Mouse (Mus musculus) thymus, postnatal 36 days (tissue): Measurements from ENCODE around the gene Slco2b1.
"Not testable (repeated sequence)": the region's sequence is repeated elsewhere in the genome, so short reads cannot be mapped to it uniquely, and the experiment has no call there.

Experiments
- DNase-seq, 2 experiments: peaks; one replicate each; pipeline ENCODE4 v3.0.0; 2022; ENCODE audit warnings: mixed read lengths in 2 of 2

Gene Slco2b1

DNA sequence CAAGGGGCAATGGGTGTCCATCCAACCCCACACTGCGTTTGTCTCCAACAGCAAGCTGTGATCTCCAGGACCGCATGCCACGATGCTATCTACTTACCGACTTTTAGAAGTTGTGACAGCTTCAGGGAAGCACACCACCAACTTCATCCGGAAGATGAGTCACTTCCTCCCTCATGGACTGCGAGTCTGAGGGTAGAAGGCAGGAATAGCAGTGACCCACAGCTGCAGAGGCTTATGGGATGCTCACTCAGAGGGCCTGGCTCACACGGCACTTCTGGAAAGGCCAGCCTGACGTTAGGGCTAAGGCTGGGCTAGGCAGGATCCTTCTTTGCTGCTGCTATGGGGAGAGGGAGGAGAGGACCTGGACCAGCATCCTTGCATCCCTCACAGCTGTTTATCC lies at the start of gene Slco2b1:
TSS of gene Slco2b1 (minus strand) at position 175 of the 400 bp plus-strand sequence.
- no peak for DNase-seq

- DNase-seq = no peak
Observed at GRCm38 (mm10) chr7:99739276-99739675, 28.1 kb upstream of the Slco2b1 start.

DNA sequence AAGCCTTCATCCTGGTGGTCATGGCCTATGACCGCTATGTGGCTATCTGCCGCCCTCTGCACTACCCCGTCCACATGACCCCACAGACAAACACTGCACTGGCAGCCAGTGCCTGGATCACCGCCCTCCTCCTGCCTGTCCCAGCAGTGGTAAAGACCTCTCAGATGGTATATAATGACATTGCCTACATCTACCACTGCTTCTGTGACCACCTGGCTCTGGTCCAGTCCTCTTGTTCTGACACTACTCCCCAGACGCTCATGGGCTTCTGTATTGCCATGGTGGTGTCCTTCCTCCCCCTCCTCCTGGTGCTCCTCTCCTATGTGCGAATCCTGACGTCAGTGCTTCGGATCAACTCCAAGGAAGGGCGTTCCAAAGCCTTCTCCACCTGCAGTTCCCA lies 24.4 kb upstream of the Slco2b1 start:
- not testable (repeated sequence) for DNase-seq

GRCm38 (mm10) chr7:99734612-99735011 lies 23.5 kb upstream of the Slco2b1 start:
- no peak for DNase-seq

- DNase-seq = no peak
Observed at GRCm38 (mm10) chr7:99729973-99730372, 18.8 kb upstream of the Slco2b1 start, which contains the start of gene Olfr520. Olfr520 (plus strand) TSS chr7:99730273.

GRCm38 (mm10) chr7:99716536-99716935 lies 5.4 kb upstream of the Slco2b1 start:
- DNase-seq = no peak

DNA sequence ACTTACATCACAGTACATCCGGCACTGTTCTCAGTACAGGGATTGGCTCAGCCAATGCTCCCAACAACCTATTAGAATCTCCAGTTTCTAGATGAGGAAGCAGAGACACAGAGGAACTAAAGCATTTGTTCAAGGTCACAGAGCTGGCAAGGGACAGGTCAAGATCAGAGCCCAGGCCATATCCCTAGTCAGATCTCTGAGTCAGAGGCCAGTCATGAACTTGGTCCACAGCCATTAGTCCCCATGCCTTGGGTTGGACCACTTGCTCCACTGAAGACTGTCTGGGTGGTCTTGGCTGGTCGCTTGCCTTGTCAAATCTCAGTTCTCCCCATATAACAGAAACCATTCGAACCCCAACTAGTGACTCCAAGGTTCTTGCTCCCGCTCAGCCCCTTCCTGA lies 1.3 kb upstream of the Slco2b1 start:
- no peak for DNase-seq

- peak; percentile 21 to 46 for DNase-seq
Observed at GRCm38 (mm10) chr7:99710476-99710875, 664 bp downstream of the Slco2b1 start.

DNA sequence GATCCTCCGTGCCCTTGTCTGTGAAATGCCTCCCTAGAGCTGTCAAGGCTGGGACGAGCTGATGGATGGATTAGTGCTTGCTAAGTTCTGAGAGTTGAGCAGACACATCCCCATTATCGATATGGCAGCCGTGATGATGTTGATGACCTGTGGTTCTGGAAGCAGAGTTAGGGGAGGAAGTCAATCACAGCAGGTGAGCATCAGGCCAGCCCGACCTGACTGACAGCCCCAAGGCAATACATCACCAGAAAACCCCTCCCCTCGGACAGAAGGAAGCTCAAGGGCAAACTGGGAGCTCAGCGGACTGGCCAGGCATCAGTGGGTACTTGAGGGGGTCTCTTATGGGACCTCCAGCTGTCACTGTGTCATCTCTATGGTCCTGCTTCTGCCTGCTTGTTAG lies 1.1 kb downstream of the Slco2b1 start:
- DNase-seq = no peak

DNA sequence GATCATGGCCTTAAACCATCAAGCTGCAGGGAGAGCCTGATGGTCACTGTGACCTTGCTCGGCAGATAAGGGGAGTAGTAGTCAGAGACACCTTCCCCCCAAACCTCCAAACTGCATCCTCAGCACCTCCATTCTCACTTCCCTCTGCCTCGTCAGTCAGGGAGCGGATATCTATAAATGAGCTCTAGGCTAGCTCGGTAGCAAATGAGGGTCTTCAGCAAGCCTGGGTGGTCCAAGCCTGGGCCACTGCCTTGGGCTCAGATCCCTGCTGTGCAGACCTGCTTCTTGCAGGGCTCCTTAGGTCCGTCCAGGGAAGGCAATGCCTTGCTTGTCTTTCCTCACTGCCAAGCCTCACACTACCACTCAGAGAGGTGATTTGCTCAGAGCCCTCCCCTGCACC lies 2.4 kb downstream of the Slco2b1 start:
- no peak for DNase-seq

GRCm38 (mm10) chr7:99708301-99708721 lies 2.8 kb downstream of the Slco2b1 start:
- no peak for DNase-seq

- DNase-seq = no peak
Observed at GRCm38 (mm10) chr7:99707671-99708070, 3.5 kb downstream of the Slco2b1 start.

DNA sequence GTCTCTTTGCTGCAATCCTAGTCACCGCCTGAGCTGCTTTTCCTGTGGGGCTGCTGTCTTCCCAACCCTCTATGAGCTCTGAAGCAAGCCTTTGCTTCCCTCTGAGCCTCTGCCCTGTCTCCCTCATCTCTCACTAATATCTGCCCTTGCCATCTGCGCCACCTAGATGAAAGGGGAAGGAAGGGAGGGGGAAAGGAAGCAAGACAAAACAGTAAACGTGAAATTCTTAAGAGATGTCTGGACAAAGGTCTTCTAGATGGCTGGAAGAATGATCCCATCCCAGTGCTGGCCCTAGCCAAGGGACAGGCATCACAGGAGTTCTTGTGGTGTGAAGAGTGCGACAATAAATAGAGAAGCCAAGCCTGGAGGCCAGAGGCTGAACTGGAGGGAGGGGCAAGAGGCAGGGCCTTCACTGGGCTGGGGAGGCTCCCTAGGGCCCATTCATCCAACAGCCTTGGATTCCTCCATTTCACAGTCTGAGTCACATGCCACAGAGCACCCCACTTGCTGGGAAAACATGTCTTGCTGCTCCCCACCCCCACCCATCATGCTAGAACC lies 4.0 kb downstream of the Slco2b1 start:
- DNase-seq = no peak

DNA sequence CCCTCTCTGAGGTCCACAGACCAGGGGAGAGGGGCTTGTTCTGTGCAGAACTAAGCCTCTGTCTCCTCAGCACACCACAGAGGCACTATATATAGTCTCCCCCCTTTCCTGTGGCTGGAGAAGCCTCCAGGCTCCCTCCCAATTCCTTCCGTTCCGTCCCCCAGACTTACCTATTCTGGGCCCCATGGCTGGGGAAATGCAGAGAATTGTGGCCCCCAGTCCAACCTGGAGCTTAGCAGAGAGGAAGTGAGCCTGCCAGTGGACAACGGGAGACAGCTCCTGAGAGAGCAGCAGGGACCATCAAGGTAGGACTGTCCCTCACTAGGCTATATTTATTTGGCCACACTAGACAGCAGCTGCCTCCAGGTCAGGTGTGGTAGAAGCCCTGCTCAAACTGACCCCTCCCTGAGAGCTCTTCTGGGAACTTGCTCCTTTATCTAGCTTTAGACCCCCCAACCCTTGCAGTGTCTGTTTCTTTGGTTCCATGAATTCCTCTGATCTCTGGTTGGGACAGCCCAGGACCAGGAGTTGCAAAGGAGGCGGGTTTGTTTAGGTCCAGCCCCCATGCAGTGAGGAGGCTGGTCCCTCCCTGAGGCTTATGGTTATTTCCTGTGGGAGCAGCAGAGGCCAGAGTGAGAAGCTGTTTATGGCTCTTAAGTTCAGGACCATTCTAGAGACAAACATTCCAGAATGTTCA lies 4.7 kb downstream of the Slco2b1 start:
- no peak for DNase-seq

DNA sequence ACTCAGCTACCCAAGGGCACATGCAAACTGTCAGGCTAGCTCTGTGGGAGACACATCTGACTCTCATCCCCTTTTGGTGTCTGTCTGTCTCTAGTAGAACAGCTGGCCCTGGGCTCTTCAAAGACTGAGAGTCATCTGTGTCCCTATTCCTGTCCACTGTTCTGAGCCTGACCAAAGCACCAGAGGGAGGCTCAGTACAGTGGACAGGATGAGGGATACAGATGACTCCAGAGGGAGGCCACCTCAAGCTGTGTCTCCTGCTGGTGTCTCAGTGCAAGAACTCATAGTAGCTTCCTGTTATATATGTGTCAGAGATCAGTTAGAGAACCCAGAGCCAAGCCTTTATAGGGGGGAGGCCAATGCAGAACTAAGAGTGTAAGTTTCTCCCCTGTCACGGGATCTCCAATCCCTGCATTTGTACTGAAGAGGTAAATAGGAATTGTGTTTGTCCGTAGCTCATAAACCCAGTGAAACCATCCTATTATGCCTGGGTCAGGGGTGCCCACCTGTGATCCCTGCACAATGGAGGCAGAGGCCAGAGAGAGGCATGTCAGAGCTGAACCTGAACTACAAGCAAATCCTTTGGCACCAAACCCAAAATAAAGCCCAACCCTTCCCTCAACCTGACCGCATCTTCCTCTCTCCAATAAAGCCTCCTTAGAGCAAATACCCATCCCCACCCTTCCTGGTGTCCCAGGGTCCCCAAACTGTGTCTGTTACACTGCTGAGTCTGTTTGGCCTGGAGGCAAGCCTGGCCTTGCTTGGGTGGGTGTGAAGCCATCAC lies 6.2 kb downstream of the Slco2b1 start:
- DNase-seq = no peak

- DNase-seq = no peak
Observed at GRCm38 (mm10) chr7:99702201-99702600, 8.9 kb downstream of the Slco2b1 start.

DNA sequence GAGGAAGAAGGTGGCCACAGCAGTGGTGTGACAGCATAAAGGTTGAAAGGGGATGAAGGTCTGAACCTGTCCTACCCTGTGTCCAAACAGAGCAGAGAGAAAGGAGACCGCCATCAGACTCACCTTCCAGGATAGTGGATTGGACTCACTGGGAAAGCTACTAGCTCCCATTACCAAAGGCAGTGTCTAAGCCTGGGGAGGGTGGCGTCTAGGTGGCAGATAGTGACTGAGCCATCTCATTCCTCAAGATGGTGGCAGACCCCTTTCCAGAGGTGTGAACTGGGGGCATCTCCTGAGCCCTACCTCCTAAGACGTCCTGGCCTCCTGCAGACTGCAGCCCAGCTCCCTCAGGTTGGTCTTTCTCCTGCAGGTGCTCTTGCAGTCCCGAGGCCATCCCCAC lies 10.5 kb downstream of the Slco2b1 start:
- DNase-seq = no peak

GRCm38 (mm10) chr7:99699709-99700151 lies 11.4 kb downstream of the Slco2b1 start:
- no peak for DNase-seq

- no peak for DNase-seq
Observed at GRCm38 (mm10) chr7:99699106-99699505, 12.0 kb downstream of the Slco2b1 start.

- no peak for DNase-seq
Observed at GRCm38 (mm10) chr7:99698576-99698975, 12.6 kb downstream of the Slco2b1 start.

DNA sequence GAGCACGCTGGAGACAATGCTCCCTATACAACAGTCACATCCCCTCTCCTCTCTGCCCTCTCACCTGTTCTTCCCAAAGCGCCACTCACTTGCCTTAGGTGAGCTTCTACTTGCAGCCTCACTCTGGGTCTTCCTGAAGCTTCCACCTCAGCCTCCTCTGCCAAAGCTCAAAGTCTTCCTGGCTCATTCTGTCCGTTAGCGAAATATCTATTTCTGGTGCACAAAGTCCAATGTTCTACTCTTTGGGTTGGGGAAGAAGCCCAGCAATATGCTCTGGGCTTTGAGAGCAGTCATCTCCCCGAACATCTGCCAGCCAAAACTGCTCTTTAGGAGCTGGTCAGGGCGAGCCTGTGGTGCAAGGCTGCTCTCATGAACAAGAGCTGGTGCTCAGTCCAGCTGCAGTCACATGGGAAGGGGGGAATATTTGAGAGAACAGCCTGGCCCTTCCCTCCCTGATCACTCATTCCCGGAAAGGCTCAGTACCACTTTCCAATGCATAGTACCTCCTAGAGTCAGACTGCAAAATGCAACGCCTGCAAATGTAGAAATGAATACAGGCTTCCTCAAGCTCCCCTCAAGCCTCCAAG lies 15.6 kb downstream of the Slco2b1 start:
- no peak for DNase-seq

GRCm38 (mm10) chr7:99694424-99694823 lies 16.7 kb downstream of the Slco2b1 start:
- not testable (repeated sequence) for DNase-seq

DNA sequence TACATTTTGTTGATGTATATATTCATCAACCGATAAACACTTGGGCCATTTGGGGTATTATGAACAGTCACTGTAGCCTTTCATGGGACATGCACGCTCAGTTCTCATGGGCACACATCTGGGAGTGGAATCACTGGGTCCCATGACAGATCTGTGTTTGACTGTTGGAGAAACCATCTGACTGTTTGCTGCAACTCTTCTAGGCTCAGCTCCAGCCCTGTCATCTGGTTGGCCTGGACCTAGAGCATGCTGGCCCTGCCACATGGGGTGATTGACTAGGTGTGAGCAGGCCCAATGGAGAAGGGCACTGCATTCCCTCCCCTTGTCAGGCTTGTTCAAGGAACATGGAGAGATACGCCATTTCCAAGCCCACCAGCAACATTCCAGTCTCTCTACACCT lies 17.2 kb downstream of the Slco2b1 start:
- DNase-seq = no peak
